Mouse (Mus musculus) thymus, adult 2 months (tissue): Measurements from ENCODE around the gene Rnf39.

Source experiments
- CTCF ChIP-seq: fragments of 200-500 bp; IDR thresholded peaks from 2 replicates; pipeline ENCODE4 v1.5.1; 2012; ENCODE audit warnings: mild to moderate bottlenecking, control low read depth, low read length, moderate library complexity, borderline replicate concordance; ENCODE audit not compliant: control insufficient read depth, poor library complexity, insufficient read depth; ENCODE audit errors: extremely low read depth
- POLR2A ChIP-seq: fragments of 200-500 bp; IDR thresholded peaks from 2 replicates; pipeline ENCODE4 v1.6.1; 2012; ENCODE audit warnings: mild to moderate bottlenecking, low read length, control low read depth, moderate library complexity; ENCODE audit not compliant: control insufficient read depth, poor library complexity, insufficient read depth; ENCODE audit errors: extremely low read depth

DNA sequence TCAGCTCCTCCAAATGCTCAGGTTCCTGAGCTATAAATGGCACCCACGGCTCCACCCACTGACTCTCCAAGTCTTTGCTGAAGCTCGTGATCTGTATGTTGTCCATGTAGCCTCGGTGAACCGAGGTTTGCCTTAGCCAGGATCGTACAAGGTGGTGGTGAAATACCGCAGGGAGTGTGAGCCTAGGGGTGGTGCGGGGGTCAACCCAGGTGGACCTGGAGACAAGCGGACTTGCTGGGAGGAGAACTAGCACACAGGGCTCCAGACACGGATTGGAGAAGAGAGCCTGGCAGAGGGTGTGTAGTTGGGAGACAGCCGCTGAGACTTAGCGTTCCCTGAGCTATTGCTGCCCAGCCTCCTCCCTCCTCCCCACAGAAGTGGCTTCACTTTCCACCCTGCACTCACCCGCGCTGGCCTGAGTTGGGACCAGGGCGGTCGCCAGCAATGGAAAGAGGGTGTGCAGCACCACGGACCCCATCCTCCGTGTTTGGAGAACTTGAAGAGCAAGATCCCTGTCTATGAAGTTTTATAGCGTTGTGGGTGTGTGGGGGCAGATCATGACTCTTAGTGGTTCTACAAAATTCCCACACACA lies 38.6 kb downstream of the Rnf39 start, which contains the start of gene 2410137M14Rik:
- no peak for TF ChIP-seq POLR2A
- TF ChIP-seq CTCF: no peak
